Mouse (Mus musculus) neutrophil, adult 59 days (primary cell): ENCODE measurements around the gene Tsc2. TPM values are rescaled to one million over a fixed set of nuclear protein-coding genes. Genes with fewer than 3 reads are reported as not detected.

Experiments used
- total RNA-seq, 2 experiments: library from RNA; stranded (reverse); gene quantifications; 1 replicate in 1 of 2; 2 replicates in 1 of 2; pipeline ENCODE4 v1.2.4; 2023

Gene Tsc2
- total RNA-seq, result 10 to 100 TPM; 54.4 to 55.6 TPM

GRCm38 (mm10) chr17:24632167-24632812 lies at the start of gene Tsc2, which contains the start of gene Nthl1:
Gene Tsc2, minus strand, starts transcription at chr17:24632630.
Gene Nthl1, plus strand, starts transcription at chr17:24632680.

GRCm38 (mm10) chr17:24669545-24670245 lies 37.3 kb upstream of the Tsc2 start, which contains the start of gene Zfp598:
Gene Zfp598, plus strand, starts transcription at chr17:24669687.

GRCm38 (mm10) chr17:24658017-24658758 lies 25.8 kb upstream of the Tsc2 start, which contains the start of gene Npw:
Gene Npw, minus strand, starts transcription at chr17:24658457.

GRCm38 (mm10) chr17:24650070-24650616 lies 17.7 kb upstream of the Tsc2 start, which contains the start of gene Slc9a3r2:
Gene Slc9a3r2, minus strand, starts transcription at chr17:24650327.

GRCm38 (mm10) chr17:24549618-24550415 lies 82.6 kb downstream of the Tsc2 start, which contains the start of gene Pkd1:
Gene Pkd1, plus strand, starts transcription at chr17:24549834.

Other genes with a start within 250 kb of the Tsc2 start
- 10 to 100 TPM; 61.6 to 70.5 TPM for gene Rnps1, start 218.1 kb downstream of the Tsc2 start, total RNA-seq
- gene Eci1, start 206.0 kb downstream of the Tsc2 start, total RNA-seq, result 10 to 100 TPM; 11.5 to 14.1 TPM
- 1 to 10 TPM; 2.0 to 2.3 TPM for gene Dnase1l2, start 189.5 kb downstream of the Tsc2 start, total RNA-seq
- gene E4f1, start 162.3 kb downstream of the Tsc2 start, total RNA-seq, result 10 to 100 TPM; 31.8 to 42.2 TPM
- 10 to 100 TPM; 24.7 to 26.6 TPM for gene Pgp, start 162.2 kb downstream of the Tsc2 start, total RNA-seq
- gene Bricd5, start 158.7 kb downstream of the Tsc2 start, total RNA-seq, result not detected
- 10 to 100 TPM; 42.8 to 46.1 TPM for gene Mlst8, start 153.6 kb downstream of the Tsc2 start, total RNA-seq
- gene Caskin1, start 144.0 kb downstream of the Tsc2 start, total RNA-seq, result not detected
- gene Traf7, start 104.7 kb downstream of the Tsc2 start, total RNA-seq, result 100 to 1,000 TPM; 132 to 134 TPM
- gene Rab26, start 98.4 kb downstream of the Tsc2 start, total RNA-seq, result 1 to 10 TPM in 1 of 2 experiments, under 1 TPM in 1; 0.95 to 1.1 TPM
- gene Pkd1, start 82.8 kb downstream of the Tsc2 start, total RNA-seq, result 10 to 100 TPM; 16.1 to 22.7 TPM
- gene Nthl1, start 50 bp upstream of the Tsc2 start, total RNA-seq, result 1 to 10 TPM; 1.3 to 2.5 TPM
- 1 to 10 TPM; 2.1 to 3.1 TPM for gene Slc9a3r2, start 17.7 kb upstream of the Tsc2 start, total RNA-seq
- not detected for gene Npw, start 25.8 kb upstream of the Tsc2 start, total RNA-seq
- 10 to 100 TPM; 27.1 to 28.0 TPM for gene Zfp598, start 37.1 kb upstream of the Tsc2 start, total RNA-seq
- gene Syngr3, start 57.3 kb upstream of the Tsc2 start, total RNA-seq, result not detected
- gene Gfer, start 63.5 kb upstream of the Tsc2 start, total RNA-seq, result 1 to 10 TPM; 7.6 to 9.4 TPM
- 1 to 10 TPM; 1.2 to 1.5 TPM for gene Noxo1, start 63.6 kb upstream of the Tsc2 start, total RNA-seq
- 10 to 100 TPM; 16.4 to 16.5 TPM for gene Tbl3, start 75.0 kb upstream of the Tsc2 start, total RNA-seq
- gene Rnf151, start 85.4 kb upstream of the Tsc2 start, total RNA-seq, result not detected
- gene Rps2, start 85.5 kb upstream of the Tsc2 start, total RNA-seq, result 100 to 1,000 TPM; 535 to 536 TPM
- gene Ndufb10, start 91.8 kb upstream of the Tsc2 start, total RNA-seq, result 10 to 100 TPM; 65.0 to 72.7 TPM
- 1 to 10 TPM; 1.9 to 2.1 TPM for gene Rpl3l, start 95.2 kb upstream of the Tsc2 start, total RNA-seq
- 1,000 to 10,000 TPM; 1,180 to 1,230 TPM for gene Msrb1, start 104.0 kb upstream of the Tsc2 start, total RNA-seq
- gene Hs3st6, start 120.4 kb upstream of the Tsc2 start, total RNA-seq, result not detected
- not detected for gene Meiob, start 171.7 kb upstream of the Tsc2 start, total RNA-seq
- 10 to 100 TPM; 46.5 to 47.8 TPM for gene Hagh, start 207.5 kb upstream of the Tsc2 start, total RNA-seq
- gene Fahd1, start 217.7 kb upstream of the Tsc2 start, total RNA-seq, result 1 to 10 TPM; 3.7 to 4.0 TPM
- under 1 TPM; 0.18 to 0.75 TPM for gene Igfals, start 233.4 kb upstream of the Tsc2 start, total RNA-seq